Mouse (Mus musculus) MEL (cell line): Measurements from ENCODE around the gene Arl2bp.

Experiments
- CTCF ChIP-seq, 3 experiments: IDR thresholded peaks in 2 of 3; conservative IDR thresholded peaks in 1 of 3; 2 replicates each; pipeline ENCODE4 v1.5.1; 2011 to 2012; ENCODE audit warnings: low read length in 3 of 3, low read depth in 2 of 3, mild to moderate bottlenecking in 2 of 3, improper control_type of control experiment in 1 of 3, inconsistent platforms in 1 of 3, mixed read lengths in 1 of 3, moderate library complexity in 1 of 3; ENCODE audit not compliant: control insufficient read depth in 1 of 3, insufficient read depth in 1 of 3, poor library complexity in 1 of 3, severe bottlenecking in 1 of 3
- E2F4 ChIP-seq: IDR thresholded peaks from 2 replicates; pipeline ENCODE4 v1.6.1; 2011; ENCODE audit warnings: low read depth, low read length, improper control_type of control experiment, borderline replicate concordance
- HCFC1 ChIP-seq: IDR thresholded peaks from 2 replicates; pipeline ENCODE4 v1.6.1; 2012; ENCODE audit warnings: low read depth, mild to moderate bottlenecking, inconsistent platforms, low read length, improper control_type of control experiment, moderate library complexity
- MAFK ChIP-seq: IDR thresholded peaks from 2 replicates; pipeline ENCODE4 v1.6.1; 2011; ENCODE audit warnings: low read depth, mild to moderate bottlenecking, low read length, improper control_type of control experiment, borderline replicate concordance
- MAX ChIP-seq: IDR thresholded peaks from 2 replicates; pipeline ENCODE4 v1.6.1; 2011; ENCODE audit warnings: low read length, improper control_type of control experiment
- POLR2A ChIP-seq, 2 experiments: IDR thresholded peaks; 2 replicates each; pipeline ENCODE4 v1.6.1; 2011 to 2012; ENCODE audit warnings: low read length in 2 of 2, mild to moderate bottlenecking in 2 of 2, control low read depth in 1 of 2, improper control_type of control experiment in 1 of 2, low read depth in 1 of 2, moderate library complexity in 1 of 2; ENCODE audit not compliant: control insufficient read depth in 1 of 2, insufficient read depth in 1 of 2, poor library complexity in 1 of 2
- POLR2AphosphoS5 ChIP-seq: IDR thresholded peaks from 2 replicates; pipeline ENCODE4 v1.6.1; 2012; ENCODE audit warnings: low read depth, borderline replicate concordance, mild to moderate bottlenecking, inconsistent platforms, low read length, moderate library complexity, mixed read lengths
- TCF12 ChIP-seq: IDR thresholded peaks from 2 replicates; pipeline ENCODE4 v1.6.1; 2014; ENCODE audit warnings: low read depth, mild to moderate bottlenecking, inconsistent platforms, low read length, improper control_type of control experiment, moderate library complexity
- ZKSCAN1 ChIP-seq: IDR thresholded peaks from 2 replicates; pipeline ENCODE4 v1.6.1; 2012; ENCODE audit warnings: low read depth, mild to moderate bottlenecking, inconsistent platforms, low read length, improper control_type of control experiment, moderate library complexity

DNA sequence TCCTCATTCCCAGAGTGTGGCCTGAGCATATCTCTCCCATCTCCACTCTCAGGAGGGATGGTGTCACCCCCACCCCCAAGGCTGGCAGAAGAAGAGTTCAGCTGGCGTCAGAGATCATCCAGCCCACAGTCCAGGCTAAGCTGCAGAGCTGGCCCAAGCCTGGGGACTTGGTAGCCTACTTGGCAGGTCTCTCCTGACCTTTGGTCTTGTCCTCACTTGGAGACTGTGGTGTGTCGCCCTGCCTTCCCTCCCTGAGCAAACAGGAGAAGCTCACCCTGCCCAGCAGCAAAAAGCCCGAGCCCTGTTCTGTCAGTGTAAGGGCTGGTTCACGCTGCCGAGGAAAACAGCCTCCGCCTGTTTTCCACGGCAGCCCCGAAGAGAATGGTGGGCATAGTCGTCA is 19.6 kb downstream of the Arl2bp start:
- TF ChIP-seq CTCF (IDR thresholded peaks at IDR 0.05 in 2 of 3, conservative IDR thresholded peaks at IDR 0.05 in 1 of 3; ENCODE audit: control insufficient read depth in 1 of 3, insufficient read depth in 1 of 3, low read depth in 2 of 3, low read length in 3 of 3, poor library complexity in 1 of 3, severe bottlenecking in 1 of 3) (no peak), TCF12 (no peak), E2F4 (no peak), HCFC1 (no peak), ZKSCAN1 (no peak), POLR2AphosphoS5 (no peak), POLR2A (IDR thresholded peaks at IDR 0.05; ENCODE audit: control insufficient read depth in 1 of 2, insufficient read depth in 1 of 2, low read depth in 1 of 2, low read length in 2 of 2, poor library complexity in 1 of 2) (no peak), MAFK (no peak), MAX (no peak)
